Mouse (Mus musculus) myocyte (in vitro differentiated cells): ENCODE measurements around the gene Cluh.

Experiments used
- E2F4 ChIP-seq: IDR thresholded peaks from one replicate; pipeline ENCODE4 v1.6.1; 2011; ENCODE audit warnings: mild to moderate bottlenecking, control low read depth, moderate library complexity; ENCODE audit not compliant: insufficient read depth
- MAX ChIP-seq: IDR thresholded peaks from one replicate; pipeline ENCODE4 v1.6.1; 2011; ENCODE audit warnings: low read depth, mild to moderate bottlenecking, control low read depth
- MYOD1 ChIP-seq, 3 experiments: IDR thresholded peaks; one replicate each; pipeline ENCODE4 v1.6.1; 2011; ENCODE audit warnings: control low read depth in 2 of 3, low read depth in 2 of 3, mild to moderate bottlenecking in 2 of 3, moderate library complexity in 1 of 3; ENCODE audit not compliant: insufficient read length in 2 of 3, control insufficient read depth in 1 of 3
- MYOG ChIP-seq, 3 experiments: IDR thresholded peaks; one replicate each; pipeline ENCODE4 v1.6.1; 2011; ENCODE audit warnings: control low read depth in 2 of 3, low read depth in 2 of 3, mild to moderate bottlenecking in 2 of 3; ENCODE audit not compliant: insufficient read length in 2 of 3, control insufficient read depth in 1 of 3, insufficient read depth in 1 of 3
- POLR2A ChIP-seq: IDR thresholded peaks from one replicate; pipeline ENCODE4 v1.6.1; 2011; ENCODE audit warnings: low read depth, mild to moderate bottlenecking, control low read depth, moderate library complexity; ENCODE audit not compliant: insufficient read length
- REST ChIP-seq: IDR thresholded peaks from one replicate; pipeline ENCODE4 v1.6.1; 2011; ENCODE audit warnings: mild to moderate bottlenecking, control low read depth, moderate library complexity; ENCODE audit not compliant: insufficient read depth, insufficient read length
- TCF12 ChIP-seq: IDR thresholded peaks from one replicate; pipeline ENCODE4 v1.6.1; 2011; ENCODE audit warnings: mild to moderate bottlenecking, control low read depth; ENCODE audit not compliant: poor library complexity, insufficient read depth, severe bottlenecking
- USF1 ChIP-seq: IDR thresholded peaks from one replicate; pipeline ENCODE4 v1.6.1; 2011; ENCODE audit warnings: low read depth, mild to moderate bottlenecking, control low read depth, moderate library complexity

- no peak for TF ChIP-seq POLR2A
- no peak for TF ChIP-seq USF1
- no peak for TF ChIP-seq E2F4
- no peak for TF ChIP-seq MYOG (IDR thresholded peaks at IDR 0.05; ENCODE audit: control insufficient read depth in 1 of 3, insufficient read depth in 1 of 3, insufficient read length in 2 of 3, low read depth in 2 of 3)
- no peak for TF ChIP-seq TCF12
- no peak for TF ChIP-seq MAX
- no peak for TF ChIP-seq MYOD1 (IDR thresholded peaks at IDR 0.05; ENCODE audit: control insufficient read depth in 1 of 3, insufficient read length in 2 of 3, low read depth in 2 of 3)
- no peak for TF ChIP-seq REST
These were observed 22.5 kb downstream of the Cluh start for GRCm38 (mm10) chr11:74671839-74672238.
